Mouse (Mus musculus): ENCODE results near the gene Gm42421. TPM values are rescaled to one million over a fixed set of nuclear protein-coding genes. Genes with fewer than 3 reads are reported as not detected.

Gm42421 gene
- polyA plus RNA-seq, 1 experiment = 2.4 TPM

DNA sequence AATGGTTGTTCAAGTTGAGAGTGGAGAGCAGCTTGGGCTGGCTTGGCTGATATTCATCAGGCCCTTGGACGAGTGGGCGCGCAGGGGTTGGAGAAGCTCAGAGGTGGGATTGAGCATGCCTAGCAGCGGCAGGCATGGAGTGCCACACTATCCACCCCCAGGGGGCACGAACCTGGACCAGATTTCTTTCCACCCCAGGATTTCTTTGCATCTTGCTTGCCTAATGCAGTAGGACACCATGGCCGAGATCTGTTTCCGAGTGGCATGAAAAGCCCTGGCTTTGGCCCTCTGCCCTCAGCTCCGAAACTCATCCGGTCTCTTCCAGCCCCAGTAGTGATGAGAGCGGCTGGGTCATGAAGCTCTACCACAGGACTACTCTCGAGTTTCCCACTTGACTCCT, 5.4 kb downstream of the Gm42421 start:
- Histone ChIP-seq H3K4me3 (ENCODE audit: insufficient read depth, low read length) (no peak overlapping the region), H3K27ac (ENCODE audit: insufficient read depth, low read depth, low read length) (no peak overlapping the region), H3K4me1 (ENCODE audit: control insufficient read depth, insufficient read depth, low read length) (no peaks in the 10 kb centered on the region)
- TF ChIP-seq POLR2A (IDR thresholded peaks at IDR 0.05; ENCODE audit: borderline replicate concordance, low read depth, low read length) (no peak), CTCF (IDR thresholded peaks at IDR 0.05; ENCODE audit: low read depth, low read length) (no peak)

DNA sequence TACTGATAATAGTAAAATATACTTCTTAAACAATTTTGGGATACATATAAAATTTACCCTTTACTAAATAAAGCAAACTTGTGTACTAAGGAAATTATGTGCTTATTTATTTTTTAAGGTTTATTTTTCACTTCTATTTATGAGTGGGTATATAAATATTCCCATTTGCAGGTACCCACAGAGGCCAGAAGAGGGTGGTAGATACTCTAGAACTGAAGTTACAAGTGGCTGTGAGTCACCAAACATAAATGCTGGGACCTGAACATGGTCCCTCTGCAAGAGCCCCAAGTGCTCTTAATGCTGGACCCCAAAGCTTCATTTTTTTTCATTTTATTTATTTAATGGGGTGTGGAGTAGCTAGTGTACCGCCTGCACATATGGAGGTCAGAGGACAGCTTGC, 5.9 kb downstream of the Gm42421 start:
- no peak for TF ChIP-seq CTCF (IDR thresholded peaks at IDR 0.05; ENCODE audit: low read depth, low read length)
- no peak for TF ChIP-seq POLR2A (IDR thresholded peaks at IDR 0.05; ENCODE audit: borderline replicate concordance, low read depth, low read length)
- no peak overlapping the region for H3K27ac ChIP-seq (ENCODE audit: insufficient read depth, low read depth, low read length)
- H3K4me3 ChIP-seq (ENCODE audit: insufficient read depth, low read length) = no peak overlapping the region
- no peaks in the 10 kb centered on the region for H3K4me1 ChIP-seq (ENCODE audit: control insufficient read depth, insufficient read depth, low read length)

DNA sequence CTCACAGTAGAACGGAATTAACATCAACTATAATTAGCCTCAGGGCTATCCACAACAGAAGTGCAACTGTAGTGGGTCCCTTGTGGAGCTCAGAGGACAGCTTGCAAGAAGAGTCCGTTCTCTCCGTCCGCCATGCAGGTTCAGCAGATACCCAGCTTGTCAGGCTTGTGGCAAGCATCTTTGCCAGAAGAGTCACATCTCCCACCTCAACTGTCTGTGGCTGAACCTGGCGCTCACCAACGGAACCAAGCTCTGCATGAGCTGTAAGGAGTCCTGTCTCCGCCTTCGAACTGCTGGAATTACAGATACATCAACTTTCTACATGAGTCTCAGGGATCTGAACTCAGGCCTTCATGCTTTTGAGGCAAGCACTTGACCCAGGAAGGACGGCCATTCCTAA, 8.2 kb downstream of the Gm42421 start:
- Histone ChIP-seq H3K4me1 (ENCODE audit: control insufficient read depth, insufficient read depth, low read length) (no peaks in the 10 kb centered on the region), H3K4me3 (ENCODE audit: insufficient read depth, low read length) (no peak overlapping the region), H3K27ac (ENCODE audit: insufficient read depth, low read depth, low read length) (no peak overlapping the region)
- TF ChIP-seq CTCF (IDR thresholded peaks at IDR 0.05; ENCODE audit: low read depth, low read length) (no peak), POLR2A (IDR thresholded peaks at IDR 0.05; ENCODE audit: borderline replicate concordance, low read depth, low read length) (no peak)

DNA sequence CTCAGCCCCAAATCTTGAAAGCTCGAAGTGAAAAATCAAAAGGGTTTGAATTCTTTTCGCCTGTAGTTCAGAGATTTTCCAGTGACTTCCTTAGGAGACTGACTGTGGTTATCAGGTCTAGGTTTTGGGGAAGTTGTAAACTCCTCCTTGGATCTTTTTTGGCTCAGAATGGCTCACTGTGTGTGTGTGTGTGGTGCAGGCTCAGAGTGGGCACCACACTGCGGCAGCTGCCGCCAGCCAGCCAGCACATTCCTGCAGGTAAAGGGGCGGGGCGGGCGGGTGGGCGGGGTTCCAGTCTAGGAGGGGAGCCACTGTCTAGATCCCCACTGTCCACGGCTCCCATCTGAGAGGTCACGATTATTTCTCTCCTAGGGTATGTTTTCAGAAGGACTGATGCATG, 13.6 kb downstream of the Gm42421 start:
- no peaks in the 10 kb centered on the region for H3K4me1 ChIP-seq (ENCODE audit: control insufficient read depth, insufficient read depth, low read length)
- TF ChIP-seq CTCF (IDR thresholded peaks at IDR 0.05; ENCODE audit: low read depth, low read length) = no peak
- TF ChIP-seq POLR2A (IDR thresholded peaks at IDR 0.05; ENCODE audit: borderline replicate concordance, low read depth, low read length) = no peak
- H3K27ac ChIP-seq (ENCODE audit: insufficient read depth, low read depth, low read length) = no peak overlapping the region
- H3K4me3 ChIP-seq (ENCODE audit: insufficient read depth, low read length) = no peak overlapping the region

DNA sequence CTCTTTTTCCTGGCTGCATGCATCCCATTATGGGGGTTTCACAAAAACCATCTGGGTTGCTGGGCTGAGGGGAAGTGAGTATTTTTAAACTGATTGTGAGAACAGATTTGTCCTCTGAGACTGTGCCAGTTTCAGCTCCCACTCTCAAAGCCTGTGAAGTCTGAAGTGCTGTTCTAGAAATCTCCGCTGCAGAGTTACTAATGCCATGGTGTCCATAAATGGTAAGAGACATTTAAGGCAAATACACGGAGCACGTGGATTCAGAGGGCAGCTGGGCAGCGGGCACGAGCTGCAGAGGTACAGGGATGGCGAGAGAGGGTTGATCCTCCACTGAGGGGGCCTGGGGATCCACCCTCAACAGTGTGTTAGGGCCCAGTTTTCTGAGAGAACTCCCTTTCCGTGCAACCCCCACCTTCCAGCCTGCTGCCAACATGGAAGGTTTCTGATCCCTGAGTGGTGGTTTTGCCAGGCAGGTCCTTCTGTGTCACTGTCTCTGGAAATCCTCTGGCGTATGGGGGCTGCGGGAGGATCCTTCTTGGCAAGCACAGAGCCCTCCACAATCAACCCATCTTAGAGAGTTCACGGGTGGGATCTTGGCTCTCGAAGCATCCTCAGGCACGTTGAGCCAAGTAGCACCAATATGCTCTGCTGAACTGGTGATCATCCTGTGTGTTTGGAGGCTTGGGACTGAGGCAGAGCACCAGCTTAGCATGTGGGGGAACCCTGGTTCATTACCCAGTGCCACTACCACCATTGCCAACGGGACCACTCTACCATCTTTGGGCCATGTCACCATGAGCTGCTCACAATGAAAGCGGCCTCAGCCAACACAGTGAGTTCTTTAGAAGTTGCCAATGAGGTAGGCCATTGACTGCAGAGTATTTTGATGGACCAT, 15.5 kb downstream of the Gm42421 start:
- Histone ChIP-seq H3K27ac (ENCODE audit: insufficient read depth, low read depth, low read length) (no peak overlapping the region), H3K4me1 (ENCODE audit: control insufficient read depth, insufficient read depth, low read length) (no peaks in the 10 kb centered on the region), H3K4me3 (ENCODE audit: insufficient read depth, low read length) (no peak overlapping the region)
- no peak for TF ChIP-seq POLR2A (IDR thresholded peaks at IDR 0.05; ENCODE audit: borderline replicate concordance, low read depth, low read length)
- TF ChIP-seq CTCF (IDR thresholded peaks at IDR 0.05; ENCODE audit: low read depth, low read length) = no peak

DNA sequence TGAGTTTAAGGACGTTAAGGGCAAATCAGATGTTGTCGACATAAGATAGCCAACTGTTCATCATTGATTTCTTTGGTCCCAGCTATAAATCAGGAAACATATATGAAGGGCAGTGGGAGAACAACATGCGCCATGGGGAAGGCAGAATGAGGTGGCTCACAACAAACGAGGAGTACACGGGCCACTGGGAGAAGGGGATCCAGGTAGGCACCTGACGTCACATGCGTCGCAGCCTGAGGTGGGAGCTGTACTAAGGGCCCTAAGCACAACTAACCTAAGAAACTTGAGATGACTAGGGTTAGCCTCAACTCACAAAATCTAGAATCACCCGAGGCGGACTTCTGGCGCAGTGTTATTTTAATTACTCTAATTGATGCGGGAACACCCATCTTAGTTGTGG, 20.4 kb downstream of the Gm42421 start:
- Histone ChIP-seq H3K4me3 (ENCODE audit: insufficient read depth, low read length) (no peak overlapping the region), H3K4me1 (ENCODE audit: control insufficient read depth, insufficient read depth, low read length) (no peaks in the 10 kb centered on the region), H3K27ac (ENCODE audit: insufficient read depth, low read depth, low read length) (no peak overlapping the region)
- no peak for TF ChIP-seq CTCF (IDR thresholded peaks at IDR 0.05; ENCODE audit: low read depth, low read length)

DNA sequence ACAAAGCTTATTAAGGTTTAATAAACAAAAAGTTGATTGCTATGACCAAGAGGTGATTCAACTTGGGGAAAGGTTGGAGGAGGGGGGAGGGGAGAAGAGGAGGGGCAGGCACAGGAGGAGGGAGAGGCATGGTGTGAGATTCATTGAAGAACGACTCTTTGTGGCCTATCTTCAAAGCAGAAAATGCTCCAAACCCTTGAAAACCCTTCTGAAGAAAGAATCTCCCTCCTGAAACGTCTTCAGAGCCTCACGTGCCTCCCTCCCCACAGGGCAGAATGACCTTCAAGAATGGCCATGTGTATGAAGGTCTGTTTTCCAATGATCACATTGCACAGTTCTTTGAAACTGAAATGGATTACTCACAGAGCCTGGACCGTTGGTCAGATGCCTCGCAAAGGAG, 22.0 kb downstream of the Gm42421 start:
- Histone ChIP-seq H3K4me1 (ENCODE audit: control insufficient read depth, insufficient read depth, low read length) (no peaks in the 10 kb centered on the region), H3K27ac (ENCODE audit: insufficient read depth, low read depth, low read length) (no peak overlapping the region), H3K4me3 (ENCODE audit: insufficient read depth, low read length) (no peak overlapping the region)
- TF ChIP-seq POLR2A (IDR thresholded peaks at IDR 0.05; ENCODE audit: borderline replicate concordance, low read depth, low read length) = no peak
- no peak for TF ChIP-seq CTCF (IDR thresholded peaks at IDR 0.05; ENCODE audit: low read depth, low read length)

DNA sequence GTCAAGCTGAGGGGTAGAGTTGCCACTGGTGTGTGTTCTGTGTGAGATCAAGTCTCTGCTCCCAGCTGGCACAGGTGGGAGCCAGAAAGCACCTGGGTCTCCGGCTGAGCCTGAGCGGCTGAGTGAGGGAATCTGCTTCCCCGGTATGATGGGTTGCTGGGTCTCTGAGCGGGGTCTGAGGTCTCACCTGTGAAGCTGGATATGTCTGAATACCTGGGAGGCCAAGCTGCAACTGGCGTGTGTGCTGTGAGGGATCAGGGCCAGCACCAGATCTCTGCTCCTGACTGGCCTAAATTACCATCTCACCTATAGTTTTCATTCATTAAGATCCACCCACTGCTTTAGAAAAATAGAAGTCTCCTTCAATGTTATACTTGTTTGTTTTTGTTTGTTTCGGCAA, 29.1 kb downstream of the Gm42421 start:
- H3K4me1 ChIP-seq (ENCODE audit: control insufficient read depth, insufficient read depth, low read length) = no peaks in the 10 kb centered on the region
- no peak for TF ChIP-seq POLR2A (IDR thresholded peaks at IDR 0.05; ENCODE audit: borderline replicate concordance, low read depth, low read length)
- no peak for TF ChIP-seq CTCF (IDR thresholded peaks at IDR 0.05; ENCODE audit: low read depth, low read length)
- no peak overlapping the region for H3K4me3 ChIP-seq (ENCODE audit: insufficient read depth, low read length)
- no peak overlapping the region for H3K27ac ChIP-seq (ENCODE audit: insufficient read depth, low read depth, low read length)

DNA sequence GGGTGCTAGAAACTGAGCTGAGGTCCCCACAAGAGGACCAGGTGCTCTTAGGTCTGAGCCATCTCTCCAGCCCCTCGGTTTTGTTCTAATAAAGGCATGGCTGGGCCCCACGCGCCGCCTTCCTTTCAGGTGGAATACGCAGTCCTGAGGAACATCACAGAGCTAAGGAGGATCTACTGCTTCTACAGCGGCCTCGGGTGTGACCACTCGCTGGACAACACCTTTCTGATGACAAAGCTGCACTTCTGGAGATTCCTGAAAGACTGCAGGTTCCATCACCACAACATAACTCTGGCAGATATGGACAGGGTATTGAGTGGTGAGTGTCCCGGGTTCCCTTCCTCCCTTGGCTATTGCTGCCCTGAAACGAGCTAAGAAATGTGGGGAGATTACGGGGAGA, 31.6 kb downstream of the Gm42421 start:
- Histone ChIP-seq H3K27ac (ENCODE audit: insufficient read depth, low read depth, low read length) (no peak overlapping the region), H3K4me1 (ENCODE audit: control insufficient read depth, insufficient read depth, low read length) (no peaks in the 10 kb centered on the region), H3K4me3 (ENCODE audit: insufficient read depth, low read length) (no peak overlapping the region)
- TF ChIP-seq CTCF (IDR thresholded peaks at IDR 0.05; ENCODE audit: low read depth, low read length) (no peak), POLR2A (IDR thresholded peaks at IDR 0.05; ENCODE audit: borderline replicate concordance, low read depth, low read length) (no peak)

DNA sequence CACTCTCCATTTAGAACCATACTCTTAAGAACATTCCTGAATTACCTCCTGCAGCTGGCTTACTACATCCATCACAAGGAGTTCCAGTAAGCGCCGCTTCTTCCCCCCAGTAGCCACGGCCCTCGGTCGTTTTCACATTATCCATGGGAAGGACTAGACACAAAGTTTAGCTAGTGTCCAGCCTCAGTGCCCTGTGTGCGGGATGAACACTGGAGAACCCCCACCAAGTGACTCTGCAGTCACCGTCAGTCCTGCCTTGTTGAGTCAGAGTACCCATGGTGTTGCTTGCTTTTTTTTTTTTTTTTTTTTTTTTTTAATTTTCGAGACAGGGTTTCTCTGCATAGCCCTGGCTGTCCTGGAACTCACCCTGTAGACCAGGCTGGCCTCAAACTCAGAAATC, 33.2 kb downstream of the Gm42421 start:
- no peaks in the 10 kb centered on the region for H3K4me1 ChIP-seq (ENCODE audit: control insufficient read depth, insufficient read depth, low read length)
- no peak overlapping the region for H3K4me3 ChIP-seq (ENCODE audit: insufficient read depth, low read length)
- H3K27ac ChIP-seq (ENCODE audit: insufficient read depth, low read depth, low read length) = no peak overlapping the region
- TF ChIP-seq CTCF (IDR thresholded peaks at IDR 0.05; ENCODE audit: low read depth, low read length) = no peak
- TF ChIP-seq POLR2A (IDR thresholded peaks at IDR 0.05; ENCODE audit: borderline replicate concordance, low read depth, low read length) = no peak

All from bone marrow macrophage, adult 2 months (primary cell).